Mouse (Mus musculus) cerebellum, adult 2 months (tissue): Measurements from ENCODE around the gene Amn1.

Experiments used
- CTCF ChIP-seq: fragments of 200-500 bp; IDR thresholded peaks from 2 replicates; pipeline ENCODE4 v1.5.1; 2011; ENCODE audit warnings: low read depth, mild to moderate bottlenecking, control low read depth, low read length, moderate library complexity, borderline replicate concordance; ENCODE audit not compliant: insufficient read depth
- POLR2A ChIP-seq: fragments of 200-500 bp; IDR thresholded peaks from 2 replicates; pipeline ENCODE4 v1.6.1; 2011; ENCODE audit warnings: low read length, control low read depth, borderline replicate concordance; ENCODE audit not compliant: insufficient read depth

DNA sequence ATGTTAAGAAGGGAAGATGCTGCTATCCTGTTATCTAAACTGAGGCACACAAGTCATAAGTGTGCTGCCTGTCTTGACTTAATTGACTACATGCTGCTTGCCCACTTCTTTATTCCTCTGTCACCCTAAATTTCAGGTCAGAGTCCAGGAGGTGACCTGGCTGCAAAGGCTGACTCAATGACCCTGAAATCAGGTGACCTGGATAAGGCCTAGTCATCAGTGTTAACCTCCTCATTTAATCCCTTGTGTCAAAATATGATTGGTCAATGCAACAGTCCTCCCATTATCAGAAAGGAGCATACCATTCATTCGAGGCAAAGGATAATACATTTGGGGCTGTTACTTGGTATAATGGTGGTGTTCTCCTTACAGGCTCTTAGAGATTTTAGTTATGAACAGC is 49.0 kb downstream of the Amn1 start, which contains the start of gene Etfbkmt:
- TF ChIP-seq POLR2A (no peak), CTCF (no peak)
